9 mouse cellular contexts compared by ENCODE assay signal in the genomic region with DNA sequence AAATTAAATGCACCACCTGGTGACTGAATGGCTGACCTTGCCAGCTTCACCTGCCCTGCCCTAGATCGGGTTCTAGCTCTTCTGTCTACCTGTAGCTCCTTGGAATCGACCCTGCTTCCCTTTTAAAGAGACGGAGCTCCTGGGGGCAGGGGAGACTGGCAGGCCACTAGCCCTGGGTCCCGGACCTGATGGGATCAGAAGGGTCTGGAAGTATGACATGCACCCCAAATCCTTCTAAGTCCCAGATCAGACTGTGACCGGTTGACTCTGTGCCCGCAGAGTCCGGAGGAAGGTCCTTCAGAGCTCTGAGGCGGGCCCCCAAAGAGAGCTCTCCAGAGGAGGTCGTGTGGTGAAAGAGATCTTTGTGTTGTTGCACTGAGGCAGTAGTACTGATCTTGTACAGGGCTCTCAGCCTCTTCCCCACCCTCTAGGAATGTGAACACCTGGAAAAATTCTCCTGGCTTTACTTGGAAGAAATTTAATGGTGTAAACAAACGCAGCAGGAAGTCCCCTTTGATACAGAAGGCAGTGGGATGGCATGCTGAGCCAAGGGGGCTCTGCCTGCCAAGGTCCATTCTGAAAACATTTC.
A peak's percentile ranks its signal among the peaks of the same experiment; 100 is the strongest.
DNase-seq lines count a peak whose midpoint lies in the region; ATAC-seq and TF ChIP-seq lines count a peak whose summit lies in the region.
"Had no signal": no experiment of that assay in that cellular context is flagged by ENCODE, and none has a peak within 500 bp of the region (broad histone marks: within the 10 kb centered on the region; RNA-seq: fewer than 3 reads in every experiment).

No protein-coding gene starts in this region.

- no peaks in the 10 kb centered on the region for H3K36me3 ChIP-seq in hindbrain, embryonic 15.5 days
- H3K36me3 ChIP-seq in midbrain, embryonic 14.5 days (ENCODE audit: control insufficient read depth, insufficient read depth, low read length), result no peaks in the 10 kb centered on the region

- peaks cover 23% of the 10 kb centered on the region for H3K4me1 ChIP-seq in hindbrain, embryonic 15.5 days (replicated peaks)
- H3K4me1 ChIP-seq in midbrain, embryonic 14.5 days (ENCODE audit: control insufficient read depth, insufficient read depth, low read length), result peaks cover 17% of the 10 kb centered on the region

- H3K4me2 ChIP-seq in hindbrain, embryonic 15.5 days, result peak overlapping the region; percentile 56
- peak overlapping the region; percentile 58 for H3K4me2 ChIP-seq in midbrain, embryonic 14.5 days (ENCODE audit: low read length)

- no peaks in the 10 kb centered on the region for H3K9me3 ChIP-seq in hindbrain, embryonic 15.5 days
- no peaks in the 10 kb centered on the region for H3K9me3 ChIP-seq in midbrain, embryonic 14.5 days (ENCODE audit: control insufficient read depth, low read length)

- peak overlapping the region; percentile 86 for H3K27ac ChIP-seq in gastrocnemius, adult 2 months
- peak overlapping the region; percentile 4; the same call in 1 of the 2 replicates for H3K27ac ChIP-seq in hindbrain, embryonic 15.5 days (replicated peaks)
- no peak overlapping the region for H3K27ac ChIP-seq in midbrain, embryonic 14.5 days (replicated peaks; ENCODE audit: low read depth, low read length)
- H3K27ac ChIP-seq: macrophage had no signal

- intact Hi-C loops in gastrocnemius, adult 2 months (cut with DNase I), result loop anchor here (10.0 kb wide), 1 partner anchor 111 kb away; no protein-coding TSS in a partner anchor
- intact Hi-C loops in left cerebral cortex, postnatal 14 days (cut with DNase I), result no loop called here

- no peak for DNase-seq in gastrocnemius, adult 2 months
- no peak for DNase-seq in gastrocnemius, adult 18-20 months (ENCODE audit: low spot score)
- peak; percentile 42 for DNase-seq in embryo, embryonic 9.5 days (ENCODE audit: extremely low spot score)
- DNase-seq in midbrain, embryonic 14.5 days, result peak; percentile 4
- no peak for DNase-seq in right cerebral cortex, postnatal 4 days
- DNase-seq in left cerebral cortex, postnatal 14 days (ENCODE audit: low spot score in 2 of 2), result no peak
- no peak for DNase-seq in left cerebral cortex, adult 11 months (ENCODE audit: low spot score)

- peak overlapping the region; percentile 63 for H3K4me3 ChIP-seq in gastrocnemius, adult 2 months
- peak overlapping the region; percentile 31 for H3K4me3 ChIP-seq in hindbrain, embryonic 15.5 days
- peak overlapping the region; percentile 20 for H3K4me3 ChIP-seq in midbrain, embryonic 14.5 days (replicated peaks; ENCODE audit: low read depth, low read length)

- ATAC-seq in hindbrain, embryonic 15.5 days (ENCODE audit: low FRiP score, low read depth), result peak; percentile 56; the same call in 1 of the 2 replicates
- peak; percentile 32; the same call in 1 of the 2 replicates for ATAC-seq in midbrain, embryonic 14.5 days (ENCODE audit: low FRiP score, low TSS enrichment)

- H3K27me3 ChIP-seq in hindbrain, embryonic 15.5 days, result 0 out of 2 replicates have a peak, but pooled peaks cover 3% of the 10 kb centered on the region
- peaks cover 5% of the 10 kb centered on the region; the same call in 1 of the 2 replicates for H3K27me3 ChIP-seq in midbrain, embryonic 14.5 days (ENCODE audit: control insufficient read depth, insufficient read depth, low read length)

- no peak for TF ChIP-seq CTCF in gastrocnemius, adult 2 months (IDR thresholded peaks at IDR 0.05)

- H3K9ac ChIP-seq in hindbrain, embryonic 15.5 days, result no peak overlapping the region; the same call in 1 of the 2 replicates
- H3K9ac ChIP-seq in midbrain, embryonic 14.5 days (replicated peaks; ENCODE audit: low read length), result 0 out of 2 replicates have a peak overlapping the region, but pooled peaks have one; percentile 9

- WGBS in hindbrain, embryonic 15.5 days, result 4% methylated on average over 10 of the region's 10 CpGs
- 8% methylated on average over 10 of the region's 10 CpGs for WGBS in midbrain, embryonic 14.5 days

Comparison
In these comparisons a context has a peak if more than half of its experiments do, and no peak if none do; other contexts are left out.
1. DNase-seq: peak in embryo, embryonic 9.5 days (single experiment) and midbrain, embryonic 14.5 days (single experiment); none in gastrocnemius, adult 2 months (single experiment), gastrocnemius, adult 18-20 months (single experiment), right cerebral cortex, postnatal 4 days (single experiment), left cerebral cortex, postnatal 14 days (0 of 2) and left cerebral cortex, adult 11 months (single experiment).
2. Peak in every context shown above with its lines, with median percentiles within 50 percentile points of each other: H3K4me3 ChIP-seq.